Mouse (Mus musculus) stomach, embryonic 16.5 days (tissue): ENCODE measurements around the gene Heatr5b. TPM values are rescaled to one million over a fixed set of nuclear protein-coding genes. Genes with fewer than 3 reads are reported as not detected.

Source experiments
- polyA plus RNA-seq: library from polyadenylated mRNA; unstranded; fragments of >200 nt; fragmentation: Nextera tagmentation; extraction: Ambion mirVana; gene quantifications from 2 replicates; pipeline ENCODE4 v1.2.1, GENCODE M21; 2015

Gene Heatr5b
- polyA plus RNA-seq, 1 experiment from 2014 or later, result 14.0 TPM

Other genes starting within 250 kb of the Heatr5b start
- 6.2 and 6.6 TPM in 2 replicates for gene Strn, start 98.2 kb downstream of the Heatr5b start, polyA plus RNA-seq
- gene Gpatch11, start 203 bp upstream of the Heatr5b start, polyA plus RNA-seq, result 38.3 and 43.6 TPM in 2 replicates
- 10.7 and 13.1 TPM in 2 replicates for gene Eif2ak2, start 47.2 kb upstream of the Heatr5b start, polyA plus RNA-seq
- gene Sult6b1, start 71.6 kb upstream of the Heatr5b start, polyA plus RNA-seq, result 0.21 TPM in 2 replicates
- gene Cebpzos, start 81.1 kb upstream of the Heatr5b start, polyA plus RNA-seq, result 99.8 and 113 TPM in 2 replicates
- 47.3 and 48.2 TPM in 2 replicates for gene Cebpz, start 101.7 kb upstream of the Heatr5b start, polyA plus RNA-seq
- 42.4 and 51.1 TPM in 2 replicates for gene Ndufaf7, start 101.8 kb upstream of the Heatr5b start, polyA plus RNA-seq
- gene Prkd3, start 185.5 kb upstream of the Heatr5b start, polyA plus RNA-seq, result 32.9 and 35.7 TPM in 2 replicates
- gene Qpct, start 216.5 kb upstream of the Heatr5b start, polyA plus RNA-seq, result 16.3 and 18.4 TPM in 2 replicates